Mouse (Mus musculus): Measurements from ENCODE around the gene Lhfpl5.

DNA sequence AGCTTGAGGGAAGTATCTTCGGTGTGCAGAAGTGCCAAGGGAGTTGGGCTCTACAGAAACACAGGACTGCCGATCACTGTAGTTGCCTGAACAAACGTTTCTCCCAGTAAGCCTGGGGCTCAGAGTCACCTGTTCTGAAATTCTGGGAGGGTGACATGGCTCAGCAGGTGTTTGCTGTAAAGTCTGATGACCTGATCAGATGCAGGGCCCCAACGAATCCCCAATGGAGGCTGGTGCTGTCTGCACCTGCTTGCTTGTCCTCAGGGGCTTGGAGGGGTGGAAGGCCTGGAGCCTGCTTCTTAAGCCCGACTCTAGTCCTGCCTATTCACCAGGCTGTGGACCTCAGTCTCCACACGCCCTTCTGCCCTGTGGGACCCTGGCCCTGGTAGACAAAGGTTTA is 17.7 kb upstream of the Lhfpl5 start:
- no peak for TF ChIP-seq CTCF (IDR thresholded peaks at IDR 0.05; ENCODE audit: borderline replicate concordance, control insufficient read depth, extremely low read depth, insufficient read depth, low read length, poor library complexity)
- TF ChIP-seq POLR2A (IDR thresholded peaks at IDR 0.05; ENCODE audit: control insufficient read depth, extremely low read depth, insufficient read depth, low read length, poor library complexity) = no peak

Measured in thymus, adult 2 months (tissue).